Mouse (Mus musculus): ENCODE data around the gene Gpx3.
"Not testable (repeated sequence)": the region's sequence is repeated elsewhere in the genome, so short reads cannot be mapped to it uniquely, and the experiment has no call there.

Gpx3 gene

DNA sequence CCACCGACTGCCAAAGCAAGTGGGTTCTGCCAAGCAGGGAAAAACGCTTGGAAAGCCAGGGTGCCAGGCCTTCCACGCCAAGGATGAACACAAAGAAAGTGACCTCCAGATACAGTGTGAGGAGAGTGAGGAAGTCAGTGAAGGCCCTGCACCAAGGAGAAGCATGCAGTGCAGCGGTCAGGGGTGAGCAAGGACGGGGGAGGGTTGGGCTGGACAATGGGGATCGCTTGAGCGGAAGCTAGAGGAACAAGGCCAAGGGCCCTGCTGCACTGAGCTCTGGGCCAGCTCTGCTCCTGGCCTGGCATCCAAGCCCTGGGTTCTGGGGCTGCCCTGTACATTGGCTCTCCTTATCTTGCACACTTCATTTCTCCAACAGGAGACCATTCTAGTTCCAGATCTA lies 37.8 kb downstream of the Gpx3 start:
- no peak for DNase-seq (ENCODE audit: low spot score)

DNA sequence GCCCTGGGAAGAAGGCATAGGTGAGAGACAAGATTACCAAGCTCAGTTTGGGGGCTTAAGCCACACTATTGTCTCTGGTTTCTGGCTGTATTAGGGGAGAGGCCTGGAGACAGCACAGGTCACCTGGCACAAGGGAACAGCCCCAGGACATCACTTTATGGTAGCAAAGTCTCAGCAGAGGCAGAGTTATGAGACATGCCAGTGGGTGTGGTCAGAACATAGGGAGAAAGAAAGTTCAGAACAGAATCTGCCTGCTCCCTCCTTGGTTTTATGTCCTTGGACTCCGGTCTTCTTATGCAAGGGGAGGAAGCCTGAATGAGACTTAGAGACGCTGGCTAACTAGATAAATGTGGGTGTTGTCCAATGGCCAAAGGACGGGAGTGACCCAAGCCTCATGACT lies 42.4 kb downstream of the Gpx3 start:
- DNase-seq (ENCODE audit: low spot score) = no peak

DNA sequence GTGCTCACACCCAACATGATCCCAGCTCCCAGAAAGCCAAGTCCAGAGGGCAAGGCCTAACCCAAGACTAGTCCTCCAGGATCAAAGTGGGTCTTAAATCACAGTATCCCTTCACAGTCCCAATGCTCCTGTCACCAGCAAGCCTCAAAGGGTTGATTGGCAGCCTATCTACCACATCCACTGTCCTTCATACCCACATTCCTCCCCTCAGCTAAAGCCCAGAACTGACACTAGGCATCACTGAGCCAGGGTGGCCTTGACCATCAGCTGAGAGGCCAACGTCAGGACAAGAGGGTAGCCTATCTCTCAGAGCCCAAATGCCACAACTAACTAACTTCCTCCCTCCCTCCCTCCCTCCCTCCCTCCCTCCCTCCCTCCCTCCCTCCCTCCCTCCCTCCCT lies 47.5 kb downstream of the Gpx3 start:
- DNase-seq (ENCODE audit: low spot score) = no peak

DNA sequence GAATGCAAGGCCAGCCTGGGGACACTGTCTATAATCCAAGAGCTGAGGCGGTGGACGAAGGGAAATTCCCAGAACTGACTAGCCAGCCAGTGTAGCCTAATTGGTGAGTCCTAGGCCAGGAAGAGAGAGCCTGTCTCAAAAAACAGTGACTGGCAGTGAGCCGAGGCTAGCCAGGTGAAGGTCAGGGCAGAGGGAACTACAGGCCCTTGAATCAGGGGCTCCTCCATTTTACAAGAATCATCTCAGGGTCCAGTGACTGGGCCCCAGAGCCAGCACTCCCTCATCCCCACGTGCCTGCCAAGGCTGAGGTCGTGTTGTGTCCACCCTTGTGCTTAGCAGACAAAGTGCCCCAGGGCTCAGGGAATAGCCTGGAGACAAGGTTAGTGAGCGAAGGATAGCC lies 48.4 kb downstream of the Gpx3 start:
- no peak for DNase-seq (ENCODE audit: low spot score)

DNA sequence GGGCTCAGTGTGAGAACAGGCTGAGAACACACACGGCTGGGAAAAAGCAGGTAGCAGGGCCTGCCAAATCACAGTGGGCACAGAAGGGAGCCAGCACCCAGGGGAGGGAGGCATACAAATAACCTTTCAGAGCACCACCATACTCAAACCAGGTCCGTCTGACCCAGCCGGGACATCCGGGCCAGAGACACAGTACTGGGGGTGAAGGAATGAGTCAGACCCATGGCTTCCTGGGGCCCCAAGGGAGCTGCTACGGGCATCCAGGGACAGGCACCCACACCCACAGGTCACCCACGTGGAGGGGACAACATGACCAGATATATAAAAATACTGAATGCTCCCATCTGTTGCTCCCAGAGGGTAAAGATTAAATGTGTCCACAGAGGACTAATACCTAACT lies 50.4 kb downstream of the Gpx3 start:
- no peak for DNase-seq (ENCODE audit: low spot score)

DNA sequence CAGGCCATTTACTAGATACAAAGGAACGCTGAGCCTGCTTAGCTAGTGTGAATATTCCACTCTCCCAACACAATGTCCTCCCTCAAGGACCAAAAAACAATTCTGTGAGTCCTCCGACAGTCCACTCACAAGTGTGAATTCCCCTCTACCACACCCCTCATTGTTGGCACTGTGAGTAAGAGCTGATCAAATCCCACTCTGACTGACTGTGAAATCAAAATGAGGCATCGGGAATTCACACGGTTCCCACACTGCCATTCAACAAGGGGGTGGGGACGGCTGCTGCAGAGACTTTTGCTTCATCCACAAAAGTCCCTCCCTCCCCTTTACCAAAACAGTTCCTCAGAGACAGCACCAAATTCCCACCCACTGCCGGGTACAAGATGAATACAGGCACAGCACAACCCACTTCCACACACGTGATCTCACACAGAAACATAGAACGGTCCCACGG lies 51.8 kb downstream of the Gpx3 start:
- DNase-seq (ENCODE audit: low spot score) = no peak

DNA sequence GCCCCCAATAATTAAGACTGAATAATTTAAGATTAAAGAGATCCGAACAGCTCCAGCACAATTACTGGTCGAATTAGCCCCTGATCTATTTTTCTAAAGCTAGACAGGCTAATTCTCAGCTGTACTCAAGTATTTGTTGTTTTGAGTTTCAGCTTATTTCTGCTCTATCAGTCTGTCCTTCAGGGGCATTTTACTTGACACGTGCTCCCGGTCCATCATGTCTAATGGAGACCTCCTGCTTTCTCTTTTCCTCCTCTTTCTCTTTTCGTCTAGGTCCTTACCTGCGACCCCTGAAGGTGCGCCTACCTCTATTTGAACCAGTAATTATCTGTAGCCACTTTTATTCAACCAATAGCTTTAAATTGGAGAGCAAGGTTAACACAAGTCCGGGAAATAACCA lies 52.5 kb downstream of the Gpx3 start:
- DNase-seq (ENCODE audit: low spot score) = no peak

DNA sequence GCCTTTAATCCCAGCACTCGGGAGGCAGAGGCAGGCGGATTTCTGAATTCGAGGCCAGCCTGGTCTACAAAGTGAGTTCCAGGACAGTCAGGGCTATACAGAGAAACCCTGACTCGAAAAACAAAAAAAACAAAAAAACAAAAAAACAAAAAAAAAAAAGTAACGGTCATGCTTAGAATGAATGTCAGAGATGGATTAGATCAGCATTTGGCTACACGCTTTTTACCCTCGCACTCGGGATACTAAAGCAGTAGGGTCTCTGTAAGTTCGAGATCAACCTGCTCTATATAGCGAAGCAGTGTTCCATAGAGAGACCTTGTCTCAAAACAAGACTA lies 53.1 kb downstream of the Gpx3 start:
- DNase-seq (ENCODE audit: low spot score) = not testable (repeated sequence)

DNA sequence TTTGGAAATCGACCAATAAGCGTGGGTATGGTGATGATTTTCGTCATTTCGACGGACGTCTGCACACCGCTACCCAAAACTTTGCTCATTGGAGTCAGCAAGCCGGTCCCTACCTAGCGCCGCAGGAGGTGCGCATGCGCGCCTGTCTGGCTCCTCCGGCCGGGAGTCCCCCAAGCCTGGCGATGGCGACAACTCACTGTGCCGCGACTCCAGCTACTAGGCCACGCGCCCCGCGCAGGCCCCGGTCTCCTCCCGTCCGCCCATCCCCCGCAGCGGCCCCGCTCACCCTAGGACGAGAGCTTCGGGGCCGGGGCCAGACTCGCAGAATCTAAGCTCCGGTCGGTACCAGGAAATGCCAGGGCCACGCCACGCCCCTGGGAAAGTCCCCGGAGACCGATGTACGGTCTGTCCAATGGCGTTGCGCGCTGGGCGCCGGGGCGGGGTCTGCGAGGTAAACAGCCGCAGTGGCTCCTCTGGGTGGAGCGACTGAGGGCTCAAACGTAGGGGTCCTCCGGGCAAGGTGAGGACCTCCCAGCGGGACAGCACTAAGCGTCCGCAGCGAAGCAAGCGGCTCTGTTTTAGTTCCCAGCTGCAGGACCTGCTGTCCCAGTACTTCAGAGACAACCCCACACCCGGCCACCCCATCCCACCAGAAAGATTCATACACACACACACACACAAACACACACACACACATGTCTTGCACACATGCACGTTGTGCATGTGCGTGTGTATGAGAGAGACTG lies 53.7 kb downstream of the Gpx3 start:
- DNase-seq (ENCODE audit: low spot score) = peak; percentile 97

DNA sequence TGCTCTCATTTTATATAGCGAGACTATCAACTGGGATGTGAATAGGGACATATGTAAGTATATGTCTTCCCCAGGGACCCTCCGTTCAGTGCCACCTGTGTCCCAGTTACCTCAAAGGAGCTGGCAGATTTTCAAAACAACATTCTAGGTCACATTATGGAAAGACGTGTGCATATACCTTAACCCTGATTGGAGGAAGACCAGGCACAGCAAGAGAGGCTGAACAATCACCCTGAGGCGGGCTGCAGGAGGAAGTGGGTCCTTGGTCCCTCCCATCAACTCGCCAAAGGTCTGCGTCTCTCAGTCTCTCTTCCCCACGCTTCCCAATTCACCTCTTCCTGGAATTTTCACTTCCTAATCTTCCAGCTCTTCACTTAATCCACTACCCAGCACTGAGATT lies 54.7 kb downstream of the Gpx3 start:
- no peak for DNase-seq (ENCODE audit: low spot score)

DNA sequence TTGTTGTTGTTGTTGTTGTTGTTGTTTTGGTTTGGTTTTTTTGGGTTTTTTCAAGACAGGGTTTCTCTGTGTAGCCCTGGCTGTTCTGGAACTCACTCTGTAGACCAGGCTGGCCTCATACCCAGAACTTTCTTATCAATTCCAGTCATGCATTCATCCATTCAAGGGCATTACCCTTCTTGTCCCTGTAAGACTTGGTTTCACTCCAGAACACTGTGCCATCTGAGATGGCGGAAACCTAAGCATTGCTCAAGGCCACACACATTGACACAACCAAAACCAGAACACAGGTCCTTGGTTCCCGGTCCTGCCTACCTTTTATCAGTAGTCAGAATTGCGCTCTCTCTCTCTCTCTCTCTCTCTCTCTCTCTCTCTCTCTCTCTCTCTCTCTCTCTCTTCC lies 55.5 kb downstream of the Gpx3 start:
- DNase-seq (ENCODE audit: low spot score) = not testable (repeated sequence)

DNA sequence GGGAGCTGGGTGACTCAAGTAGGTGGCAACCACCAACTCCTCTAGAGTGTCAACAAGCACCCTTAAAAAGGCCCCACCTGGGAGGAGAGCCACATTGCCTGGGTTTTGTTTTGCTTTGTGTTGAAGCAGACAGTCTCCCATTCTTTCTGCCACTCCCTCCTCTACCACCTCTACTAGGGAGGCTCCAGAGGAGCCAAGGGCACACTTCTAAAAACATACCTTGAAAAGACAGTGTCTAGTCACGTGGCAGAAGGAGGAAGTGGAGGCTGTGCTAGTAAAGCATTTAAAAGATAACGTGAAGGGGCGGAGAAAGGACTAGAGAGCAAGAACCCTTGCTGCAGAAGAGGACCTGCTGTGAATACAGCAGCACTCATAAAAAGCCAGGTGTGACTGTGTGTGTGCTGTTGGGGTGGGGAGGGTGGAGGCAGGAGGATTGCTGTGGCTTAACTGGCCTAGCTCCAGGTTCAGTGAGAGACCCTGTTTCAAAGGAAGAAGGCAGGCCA lies 56.4 kb downstream of the Gpx3 start:
- no peak for DNase-seq (ENCODE audit: low spot score)
